Mouse (Mus musculus): ENCODE measurements around the gene Sf3a3.

Sf3a3 gene

GRCm38 (mm10) chr4:124714545-124715481 lies at the start of gene Sf3a3:
Gene Sf3a3, plus strand, starts transcription at chr4:124714776.
- DNase-seq (ENCODE audit: low spot score), result peak; percentile 93

GRCm38 (mm10) chr4:124667476-124668033 lies 47.0 kb upstream of the Sf3a3 start:
- DNase-seq (ENCODE audit: low spot score), result no peak

- no peak for DNase-seq (ENCODE audit: low spot score)
Measured at GRCm38 (mm10) chr4:124668078-124668477, 46.5 kb upstream of the Sf3a3 start.

GRCm38 (mm10) chr4:124670232-124670631 lies 44.3 kb upstream of the Sf3a3 start:
- no peak for DNase-seq (ENCODE audit: low spot score)

- no peak for DNase-seq (ENCODE audit: low spot score)
Measured at GRCm38 (mm10) chr4:124671583-124671982, 43.0 kb upstream of the Sf3a3 start.

- no peak for DNase-seq (ENCODE audit: low spot score)
Measured at GRCm38 (mm10) chr4:124672347-124673320, 41.9 kb upstream of the Sf3a3 start.

- DNase-seq (ENCODE audit: low spot score), result no peak
Measured at GRCm38 (mm10) chr4:124674334-124675032, 40.1 kb upstream of the Sf3a3 start.

- peak; percentile 44 for DNase-seq (ENCODE audit: low spot score)
Measured at GRCm38 (mm10) chr4:124675037-124675436, 39.5 kb upstream of the Sf3a3 start.

- no peak for DNase-seq (ENCODE audit: low spot score)
Measured at GRCm38 (mm10) chr4:124675958-124676357, 38.6 kb upstream of the Sf3a3 start.

GRCm38 (mm10) chr4:124682270-124682669 lies 32.3 kb upstream of the Sf3a3 start:
- DNase-seq (ENCODE audit: low spot score), result no peak

- DNase-seq (ENCODE audit: low spot score), result no peak
Measured at GRCm38 (mm10) chr4:124683474-124683873, 31.1 kb upstream of the Sf3a3 start.

GRCm38 (mm10) chr4:124685004-124685403 lies 29.6 kb upstream of the Sf3a3 start:
- DNase-seq (ENCODE audit: low spot score), result no peak

GRCm38 (mm10) chr4:124685453-124685852 lies 29.1 kb upstream of the Sf3a3 start:
- DNase-seq (ENCODE audit: low spot score), result no peak

- no peak for DNase-seq (ENCODE audit: low spot score)
Measured at GRCm38 (mm10) chr4:124685897-124686402, 28.6 kb upstream of the Sf3a3 start.

- DNase-seq (ENCODE audit: low spot score), result no peak
Measured at GRCm38 (mm10) chr4:124691455-124691854, 23.1 kb upstream of the Sf3a3 start.

- no peak for DNase-seq (ENCODE audit: low spot score)
Measured at GRCm38 (mm10) chr4:124692416-124692861, 22.1 kb upstream of the Sf3a3 start.

- peak; percentile 78 for DNase-seq (ENCODE audit: low spot score)
Measured at GRCm38 (mm10) chr4:124693135-124693894, 21.3 kb upstream of the Sf3a3 start, which contains the start of gene Utp11. Gene Utp11, minus strand, starts transcription at chr4:124693600.

- no peak for DNase-seq (ENCODE audit: low spot score)
Measured at GRCm38 (mm10) chr4:124694572-124694971, 20.0 kb upstream of the Sf3a3 start.

GRCm38 (mm10) chr4:124695786-124696516 lies 18.6 kb upstream of the Sf3a3 start:
- DNase-seq (ENCODE audit: low spot score), result no peak

- DNase-seq (ENCODE audit: low spot score), result no peak
Measured at GRCm38 (mm10) chr4:124699791-124700190, 14.8 kb upstream of the Sf3a3 start.

All from ovary, postnatal 36 days (tissue).